Mouse (Mus musculus): ENCODE results near the gene Fbxw27.

DNA sequence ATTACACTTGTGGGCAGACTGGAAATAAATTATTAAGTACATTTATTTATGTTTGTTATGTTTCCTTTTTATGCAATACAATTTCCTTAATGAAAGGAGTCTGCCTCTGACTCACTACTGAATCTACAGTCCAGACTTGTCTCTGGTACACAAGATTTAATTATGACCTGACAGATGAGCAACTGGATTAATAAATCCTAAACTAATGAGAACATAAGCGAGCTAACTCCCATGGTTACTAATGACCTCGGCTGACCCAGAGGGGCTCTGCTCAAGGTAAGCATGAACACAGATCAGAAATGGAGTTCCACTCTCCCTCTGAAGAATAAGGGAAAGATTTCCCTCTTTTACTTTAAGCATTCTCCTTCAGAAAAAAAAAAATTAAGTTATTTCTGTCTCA, 4.8 kb upstream of the Fbxw27 start:
- TF ChIP-seq CTCF (IDR thresholded peaks at IDR 0.05; ENCODE audit: low read depth) (no peak), EP300 (IDR thresholded peaks at IDR 0.05; ENCODE audit: low read depth) (no peak)

Data from heart, postnatal 0 days (tissue).